In genomic region chr10:93697866-93698483, GRCm38 (mm10) we compare ENCODE assay signal across 18 mouse cellular contexts.
"Had no signal": no experiment of that assay in that cellular context is flagged by ENCODE, and none has a peak within 500 bp of the region (broad histone marks: within the 10 kb centered on the region; RNA-seq: fewer than 3 reads in every experiment).

No protein-coding gene starts in this region.

- H3K4me1 ChIP-seq: neural tube, embryonic 12.5 days; neural tube, embryonic 15.5 days had no signal

- H3K27me3 ChIP-seq: liver, embryonic 13.5 days; midbrain, embryonic 12.5 days; midbrain, embryonic 15.5 days; neural tube, embryonic 12.5 days; neural tube, embryonic 15.5 days had no signal

- DNase-seq: kidney, adult 2 months; kidney, postnatal 25 days; layer of hippocampus, adult 9-11 months; liver, embryonic 13.5 days; lung, adult 2 months; lung, postnatal 14 days; right cerebral cortex, adult 18-20 months; right cerebral cortex, postnatal 14 days; right cerebral cortex, postnatal 4 days; thymus, adult 18-20 months had no signal

- ATAC-seq: midbrain, embryonic 15.5 days had no signal

- H3K27ac ChIP-seq: kidney, postnatal 0 days; layer of hippocampus, adult 2 months; liver, embryonic 13.5 days; macrophage; midbrain, embryonic 12.5 days; midbrain, embryonic 15.5 days; neural tube, embryonic 12.5 days; neural tube, embryonic 15.5 days; stomach, postnatal 0 days had no signal

- H3K36me3 ChIP-seq: liver, embryonic 13.5 days; midbrain, embryonic 12.5 days; midbrain, embryonic 15.5 days; neural tube, embryonic 12.5 days; neural tube, embryonic 15.5 days had no signal

- H3K9me3 ChIP-seq: liver, embryonic 13.5 days; midbrain, embryonic 12.5 days; midbrain, embryonic 15.5 days; neural tube, embryonic 12.5 days; neural tube, embryonic 15.5 days had no signal

- H3K4me3 ChIP-seq: layer of hippocampus, adult 2 months; liver, embryonic 13.5 days; midbrain, embryonic 12.5 days; midbrain, embryonic 15.5 days; neural tube, embryonic 12.5 days; neural tube, embryonic 15.5 days had no signal
